Mouse (Mus musculus): ENCODE measurements around the gene Trim10. TPM values are rescaled to one million over a fixed set of nuclear protein-coding genes. Genes with fewer than 3 reads are reported as not detected.

The Trim10 gene
- polyA plus RNA-seq, 1 experiment from 2014 or later = 32.3 TPM

DNA sequence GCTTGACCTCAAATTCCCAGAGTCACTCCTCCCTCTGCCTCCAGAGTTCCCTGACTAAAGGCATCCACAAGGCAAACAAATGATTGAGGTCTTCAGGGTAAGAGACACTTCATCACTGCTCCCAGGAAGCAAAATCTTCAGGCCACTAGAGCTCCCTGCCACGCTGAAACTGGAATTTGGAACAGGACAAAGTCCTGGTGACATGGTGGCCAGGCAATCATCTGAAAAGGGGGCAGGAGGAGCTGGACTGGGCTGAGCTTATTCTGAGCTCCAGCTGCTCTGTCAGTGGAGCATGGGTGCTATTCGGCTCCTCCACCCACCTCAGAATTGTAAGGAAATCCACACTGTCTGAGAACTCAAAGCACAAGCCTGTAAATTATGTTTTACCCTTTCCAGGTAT is 42.7 kb downstream of the Trim10 start:
- no peak overlapping the region for H3K9ac ChIP-seq (ENCODE audit: low read depth, low read length)
- 63% methylated on average over 2 of the region's 2 CpGs for WGBS (ENCODE audit: insufficient replicate concordance)
- no peaks in the 10 kb centered on the region for H3K36me3 ChIP-seq (ENCODE audit: control insufficient read depth, insufficient read depth, low read length)
- no peak overlapping the region for H3K4me3 ChIP-seq (ENCODE audit: low read depth, low read length)
- no peaks in the 10 kb centered on the region for H3K4me1 ChIP-seq (ENCODE audit: control insufficient read depth, insufficient read depth, low read length)
- H3K4me2 ChIP-seq = no peak overlapping the region
- H3K27ac ChIP-seq (ENCODE audit: low read depth, low read length) = no peak overlapping the region
- 0 out of 2 replicates have a peak, but pooled peaks cover 3% of the 10 kb centered on the region for H3K27me3 ChIP-seq (ENCODE audit: control insufficient read depth, insufficient read depth, low read length)
- no peak for ATAC-seq (replicated peaks; ENCODE audit: insufficient number of reproducible peaks, low FRiP score, low TSS enrichment)
- no peaks in the 10 kb centered on the region for H3K9me3 ChIP-seq (replicated peaks; ENCODE audit: control insufficient read depth, low read length)

DNA sequence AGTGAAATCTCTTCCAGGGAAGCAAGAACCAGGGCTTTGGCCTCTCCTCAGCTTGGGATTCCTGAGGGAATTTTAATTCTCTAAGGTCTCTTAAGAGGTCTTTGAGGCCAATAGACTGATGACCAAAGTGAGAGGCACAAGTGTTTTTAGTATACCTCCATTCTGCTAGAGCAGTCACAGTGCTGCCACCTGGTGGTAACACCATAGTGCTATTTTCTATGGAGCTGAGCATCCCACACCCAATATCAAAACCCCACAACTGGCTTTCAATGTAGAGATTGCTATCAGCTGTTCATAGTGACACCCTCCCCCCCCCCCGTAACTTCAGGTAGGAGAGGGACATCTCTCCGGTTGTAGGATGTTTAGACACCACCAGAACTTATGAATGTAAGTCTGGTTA is 44.7 kb downstream of the Trim10 start:
- Histone ChIP-seq H3K9me3 (replicated peaks; ENCODE audit: control insufficient read depth, low read length) (no peaks in the 10 kb centered on the region), H3K4me3 (ENCODE audit: low read depth, low read length) (no peak overlapping the region), H3K27me3 (ENCODE audit: control insufficient read depth, insufficient read depth, low read length) (0 out of 2 replicates have a peak, but pooled peaks cover 3% of the 10 kb centered on the region), H3K27ac (ENCODE audit: low read depth, low read length) (no peak overlapping the region), H3K4me2 (no peak overlapping the region), H3K36me3 (ENCODE audit: control insufficient read depth, insufficient read depth, low read length) (no peaks in the 10 kb centered on the region), H3K4me1 (ENCODE audit: control insufficient read depth, insufficient read depth, low read length) (no peaks in the 10 kb centered on the region), H3K9ac (ENCODE audit: low read depth, low read length) (no peak overlapping the region)
- ATAC-seq (replicated peaks; ENCODE audit: insufficient number of reproducible peaks, low FRiP score, low TSS enrichment) = no peak
- WGBS (ENCODE audit: insufficient replicate concordance) = 8% methylated on average over 2 of the region's 2 CpGs

DNA sequence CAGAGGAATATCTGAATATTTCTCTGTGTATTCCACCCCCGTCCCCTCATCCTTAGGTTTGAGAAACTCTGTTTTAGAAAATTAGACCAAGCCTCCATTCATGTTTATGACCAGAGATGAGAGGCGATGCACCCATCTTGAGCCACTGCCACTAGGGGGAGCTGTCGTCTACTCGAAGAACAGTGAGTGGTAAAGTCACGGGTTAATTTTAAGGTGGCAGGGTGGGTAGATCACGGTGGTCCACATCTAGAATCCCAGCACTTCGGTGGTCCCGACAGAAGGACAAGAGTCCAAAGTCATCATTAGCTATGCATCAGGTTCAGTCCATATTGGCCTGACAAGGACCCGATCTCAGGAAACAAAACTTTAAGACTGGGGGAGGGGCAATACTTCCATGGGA is 45.7 kb downstream of the Trim10 start:
- Histone ChIP-seq H3K4me2 (no peak overlapping the region), H3K36me3 (ENCODE audit: control insufficient read depth, insufficient read depth, low read length) (no peaks in the 10 kb centered on the region), H3K9me3 (replicated peaks; ENCODE audit: control insufficient read depth, low read length) (no peaks in the 10 kb centered on the region), H3K4me3 (ENCODE audit: low read depth, low read length) (no peak overlapping the region), H3K27ac (ENCODE audit: low read depth, low read length) (no peak overlapping the region), H3K9ac (ENCODE audit: low read depth, low read length) (no peak overlapping the region), H3K4me1 (ENCODE audit: control insufficient read depth, insufficient read depth, low read length) (no peaks in the 10 kb centered on the region), H3K27me3 (ENCODE audit: control insufficient read depth, insufficient read depth, low read length) (no peaks in the 10 kb centered on the region)
- 16% methylated on average over 9 of the region's 9 CpGs for WGBS (ENCODE audit: insufficient replicate concordance)
- ATAC-seq (replicated peaks; ENCODE audit: insufficient number of reproducible peaks, low FRiP score, low TSS enrichment) = no peak

DNA sequence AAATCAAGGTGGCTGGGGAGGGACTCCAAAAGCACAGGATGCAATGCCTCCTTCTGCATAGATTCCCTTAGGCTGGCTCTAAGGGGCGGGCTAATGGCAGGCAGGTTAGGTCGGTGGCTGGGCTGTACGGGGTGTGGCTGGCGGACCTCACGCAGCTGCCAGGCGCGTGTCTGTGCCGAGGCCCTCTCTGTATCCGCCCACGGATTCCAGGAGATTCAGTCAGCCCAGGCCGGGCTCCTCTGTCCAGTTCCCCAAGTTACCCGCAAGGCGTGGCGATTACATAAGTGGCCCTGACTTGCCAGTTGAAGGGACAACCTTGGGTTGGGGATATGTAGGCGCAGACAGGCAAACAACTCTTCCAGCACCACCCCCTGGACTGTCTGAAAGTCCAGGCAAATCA is 50.9 kb downstream of the Trim10 start:
- H3K4me1 ChIP-seq (ENCODE audit: control insufficient read depth, insufficient read depth, low read length) = no peaks in the 10 kb centered on the region
- no peaks in the 10 kb centered on the region for H3K36me3 ChIP-seq (ENCODE audit: control insufficient read depth, insufficient read depth, low read length)
- no peaks in the 10 kb centered on the region for H3K9me3 ChIP-seq (replicated peaks; ENCODE audit: control insufficient read depth, low read length)
- WGBS (ENCODE audit: insufficient replicate concordance) = 37% methylated on average over 15 of the region's 15 CpGs
- no peak overlapping the region for H3K4me2 ChIP-seq
- ATAC-seq (replicated peaks; ENCODE audit: insufficient number of reproducible peaks, low FRiP score, low TSS enrichment) = no peak
- H3K27ac ChIP-seq (ENCODE audit: low read depth, low read length) = no peak overlapping the region
- H3K27me3 ChIP-seq (ENCODE audit: control insufficient read depth, insufficient read depth, low read length) = no peaks in the 10 kb centered on the region; the same call in 1 of the 2 replicates
- H3K9ac ChIP-seq (ENCODE audit: low read depth, low read length) = no peak overlapping the region
- H3K4me3 ChIP-seq (ENCODE audit: low read depth, low read length) = no peak overlapping the region

DNA sequence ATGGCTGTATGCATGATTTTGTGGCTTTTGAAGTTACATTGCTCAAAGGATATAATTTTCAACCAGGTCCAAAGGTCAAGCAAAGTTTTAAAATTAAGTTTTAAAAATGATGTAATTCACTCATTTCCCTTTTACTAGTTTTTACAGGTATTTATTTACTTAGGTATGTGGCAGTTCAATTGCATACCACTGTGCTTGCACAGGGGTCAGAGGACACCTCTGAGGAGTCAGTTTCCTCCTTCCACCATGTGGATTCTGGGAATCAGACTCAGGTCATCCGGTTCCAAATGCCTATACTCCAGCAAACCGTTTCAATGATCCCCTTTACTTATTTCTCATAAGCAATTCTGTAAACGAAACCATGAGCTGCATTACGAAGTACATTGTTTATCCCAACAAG is 53.3 kb downstream of the Trim10 start:
- no peak overlapping the region for H3K9ac ChIP-seq (ENCODE audit: low read depth, low read length)
- no peaks in the 10 kb centered on the region for H3K9me3 ChIP-seq (replicated peaks; ENCODE audit: control insufficient read depth, low read length)
- H3K27ac ChIP-seq (ENCODE audit: low read depth, low read length) = no peak overlapping the region
- H3K4me2 ChIP-seq = no peak overlapping the region
- WGBS (ENCODE audit: insufficient replicate concordance) = 70% methylated on average over 4 of the region's 4 CpGs
- ATAC-seq (replicated peaks; ENCODE audit: insufficient number of reproducible peaks, low FRiP score, low TSS enrichment) = no peak
- H3K36me3 ChIP-seq (ENCODE audit: control insufficient read depth, insufficient read depth, low read length) = no peaks in the 10 kb centered on the region
- no peak overlapping the region for H3K4me3 ChIP-seq (ENCODE audit: low read depth, low read length)
- H3K27me3 ChIP-seq (ENCODE audit: control insufficient read depth, insufficient read depth, low read length) = no peaks in the 10 kb centered on the region; the same call in 1 of the 2 replicates
- H3K4me1 ChIP-seq (ENCODE audit: control insufficient read depth, insufficient read depth, low read length) = no peaks in the 10 kb centered on the region

DNA sequence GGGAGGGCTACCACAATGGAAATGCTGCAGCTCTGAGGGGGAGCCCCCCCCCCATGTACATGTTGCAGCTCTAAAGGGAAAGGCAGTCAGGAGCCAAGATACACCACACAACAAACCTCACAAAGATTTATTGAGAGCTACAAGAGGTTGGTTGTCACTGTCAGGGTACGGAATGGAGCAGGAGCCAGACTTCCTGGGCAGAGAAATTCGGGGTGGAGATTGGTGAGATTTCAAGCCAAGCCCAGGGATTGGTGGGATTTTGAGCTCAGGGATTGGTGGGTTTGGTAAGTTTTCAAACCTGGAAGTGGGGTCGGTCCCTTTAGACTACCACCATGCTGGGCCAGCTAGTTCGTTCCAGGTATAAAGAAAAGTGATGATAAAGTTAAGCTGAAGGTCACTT is 54.1 kb downstream of the Trim10 start:
- WGBS (ENCODE audit: insufficient replicate concordance) = 51% methylated on average over 4 of the region's 4 CpGs
- H3K9me3 ChIP-seq (replicated peaks; ENCODE audit: control insufficient read depth, low read length) = no peaks in the 10 kb centered on the region
- H3K4me1 ChIP-seq (ENCODE audit: control insufficient read depth, insufficient read depth, low read length) = no peaks in the 10 kb centered on the region
- H3K4me3 ChIP-seq (ENCODE audit: low read depth, low read length) = no peak overlapping the region
- no peaks in the 10 kb centered on the region for H3K36me3 ChIP-seq (ENCODE audit: control insufficient read depth, insufficient read depth, low read length)
- no peak for ATAC-seq (replicated peaks; ENCODE audit: insufficient number of reproducible peaks, low FRiP score, low TSS enrichment)
- no peak overlapping the region for H3K4me2 ChIP-seq
- no peaks in the 10 kb centered on the region; the same call in 1 of the 2 replicates for H3K27me3 ChIP-seq (ENCODE audit: control insufficient read depth, insufficient read depth, low read length)
- H3K27ac ChIP-seq (ENCODE audit: low read depth, low read length) = no peak overlapping the region
- H3K9ac ChIP-seq (ENCODE audit: low read depth, low read length) = no peak overlapping the region

Other genes with a start within 250 kb of the Trim10 start
- gene H2-M9, start 226.9 kb upstream of the Trim10 start, polyA plus RNA-seq (2014; fragmentation: Nextera tagmentation; extraction: Ambion mirVana) = not detected in 2 replicates
- not detected in 2 replicates for gene H2-M1, start 197.4 kb upstream of the Trim10 start, polyA plus RNA-seq (2014; fragmentation: Nextera tagmentation; extraction: Ambion mirVana)
- gene H2-M10.5, start 96.7 kb upstream of the Trim10 start, polyA plus RNA-seq (2014; fragmentation: Nextera tagmentation; extraction: Ambion mirVana) = not detected in 2 replicates
- gene H2-M10.6, start 57.4 kb upstream of the Trim10 start, polyA plus RNA-seq (2014; fragmentation: Nextera tagmentation; extraction: Ambion mirVana) = not detected in 2 replicates
- 21.4 and 21.9 TPM in 2 replicates for gene Trim26, start 32.4 kb upstream of the Trim10 start, polyA plus RNA-seq (2014; fragmentation: Nextera tagmentation; extraction: Ambion mirVana)
- 0.31 and 0.39 TPM in 2 replicates for gene Trim15, start 2.4 kb upstream of the Trim10 start, polyA plus RNA-seq (2014; fragmentation: Nextera tagmentation; extraction: Ambion mirVana)
- not detected in 2 replicates for gene Trim40, start 20.5 kb downstream of the Trim10 start, polyA plus RNA-seq (2014; fragmentation: Nextera tagmentation; extraction: Ambion mirVana)
- not detected in 2 replicates for gene Trim31, start 28.5 kb downstream of the Trim10 start, polyA plus RNA-seq (2014; fragmentation: Nextera tagmentation; extraction: Ambion mirVana)
- gene Rnf39, start 73.3 kb downstream of the Trim10 start, polyA plus RNA-seq (2014; fragmentation: Nextera tagmentation; extraction: Ambion mirVana) = 0.10 and 0.17 TPM in 2 replicates
- 97.4 and 105 TPM in 2 replicates for gene Ppp1r11, start 82.2 kb downstream of the Trim10 start, polyA plus RNA-seq (2014; fragmentation: Nextera tagmentation; extraction: Ambion mirVana)
- gene Znrd1, start 89.0 kb downstream of the Trim10 start, polyA plus RNA-seq (2014; fragmentation: Nextera tagmentation; extraction: Ambion mirVana) = 42.9 and 44.1 TPM in 2 replicates
- gene Znrd1as, start 89.0 kb downstream of the Trim10 start, polyA plus RNA-seq (2014; fragmentation: Nextera tagmentation; extraction: Ambion mirVana) = 7.9 and 8.6 TPM in 2 replicates
- gene 2410137M14Rik, start 111.7 kb downstream of the Trim10 start, polyA plus RNA-seq (2014; fragmentation: Nextera tagmentation; extraction: Ambion mirVana) = not detected in 2 replicates
- gene H2-M5, start 120.0 kb downstream of the Trim10 start, polyA plus RNA-seq (2014; fragmentation: Nextera tagmentation; extraction: Ambion mirVana) = 0.24 and 0.49 TPM in 2 replicates
- 66.7 and 70.1 TPM in 2 replicates for gene Zfp57, start 131.6 kb downstream of the Trim10 start, polyA plus RNA-seq (2014; fragmentation: Nextera tagmentation; extraction: Ambion mirVana)
- 0.25 TPM in 1 of 2 replicates, not detected in the other for gene Mog, start 153.8 kb downstream of the Trim10 start, polyA plus RNA-seq (2014; fragmentation: Nextera tagmentation; extraction: Ambion mirVana)
- gene Gabbr1, start 176.4 kb downstream of the Trim10 start, polyA plus RNA-seq (2014; fragmentation: Nextera tagmentation; extraction: Ambion mirVana) = 4.4 and 6.0 TPM in 2 replicates
- gene Olfr90, start 218.9 kb downstream of the Trim10 start, polyA plus RNA-seq (2014; fragmentation: Nextera tagmentation; extraction: Ambion mirVana) = not detected in 2 replicates
- gene Olfr91, start 228.7 kb downstream of the Trim10 start, polyA plus RNA-seq (2014; fragmentation: Nextera tagmentation; extraction: Ambion mirVana) = not detected in 2 replicates